Mouse (Mus musculus) cerebellum, adult 8-10 months (tissue): ENCODE results near the gene Asprv1.

Source experiments
- DNase-seq: peaks from one replicate; pipeline ENCODE4 v3.0.0; 2022

Asprv1 gene

GRCm38 (mm10) chr6:86667061-86667460, 39.1 kb downstream of the Asprv1 start:
- no peak for DNase-seq

GRCm38 (mm10) chr6:86668580-86669239, 40.7 kb downstream of the Asprv1 start, which contains the start of gene Mxd1:
Mxd1 (minus strand) TSS chr6:86669161.
- DNase-seq, result no peak

- DNase-seq, result peak; percentile 100
Observed at GRCm38 (mm10) chr6:86669240-86669727, 41.3 kb downstream of the Asprv1 start.

GRCm38 (mm10) chr6:86670873-86671272, 42.9 kb downstream of the Asprv1 start:
- DNase-seq, result peak; percentile 59

- no peak for DNase-seq
Observed at GRCm38 (mm10) chr6:86678341-86678740, 50.4 kb downstream of the Asprv1 start.
